Mouse (Mus musculus): ENCODE data around the gene Hspa2.
"Not testable (repeated sequence)": the region's sequence is repeated elsewhere in the genome, so short reads cannot be mapped to it uniquely, and the experiment has no call there.

Gene Hspa2

DNA sequence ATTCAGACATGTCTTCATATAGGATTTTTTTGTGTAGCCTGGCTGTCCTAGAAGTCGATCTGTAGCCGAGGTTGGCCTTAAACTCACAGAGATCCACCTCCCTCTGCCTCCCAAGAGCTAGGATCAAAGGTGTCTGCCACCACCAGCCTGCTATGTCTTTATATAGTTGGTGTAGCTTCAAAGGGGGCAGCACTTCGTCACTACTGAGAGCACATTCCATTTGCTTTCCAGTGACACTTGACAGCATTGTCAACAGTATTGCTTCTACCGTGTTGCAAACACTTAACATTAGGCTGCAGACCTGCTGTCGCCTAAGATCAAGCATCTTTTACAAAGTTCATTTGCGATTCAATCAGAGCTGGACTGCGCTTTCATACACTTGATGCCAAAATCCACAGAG is 30.1 kb downstream of the Hspa2 start:
- no peak for DNase-seq (ENCODE audit: low spot score in 2 of 2)

DNA sequence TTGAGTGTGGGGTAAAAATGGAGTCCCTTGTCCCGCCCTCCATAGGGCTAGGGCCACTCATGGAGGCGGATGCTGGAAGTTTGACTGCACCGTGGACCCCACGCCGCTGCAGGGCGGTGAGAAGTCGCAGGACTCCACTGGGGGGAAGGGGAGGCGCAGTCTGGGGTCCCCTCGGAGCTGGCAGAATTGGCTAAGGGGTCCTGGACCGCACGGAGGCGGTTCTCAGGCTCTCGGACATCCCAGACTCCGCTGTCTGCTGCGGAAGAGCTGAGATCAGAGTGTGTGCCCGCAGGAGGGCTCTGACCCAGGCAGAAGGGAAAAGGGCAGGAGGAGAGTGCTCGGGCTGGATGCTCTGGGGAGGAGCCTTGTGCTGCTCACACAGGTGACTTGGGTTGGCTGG is 31.1 kb downstream of the Hspa2 start:
- DNase-seq (ENCODE audit: low spot score in 2 of 2): no peak

DNA sequence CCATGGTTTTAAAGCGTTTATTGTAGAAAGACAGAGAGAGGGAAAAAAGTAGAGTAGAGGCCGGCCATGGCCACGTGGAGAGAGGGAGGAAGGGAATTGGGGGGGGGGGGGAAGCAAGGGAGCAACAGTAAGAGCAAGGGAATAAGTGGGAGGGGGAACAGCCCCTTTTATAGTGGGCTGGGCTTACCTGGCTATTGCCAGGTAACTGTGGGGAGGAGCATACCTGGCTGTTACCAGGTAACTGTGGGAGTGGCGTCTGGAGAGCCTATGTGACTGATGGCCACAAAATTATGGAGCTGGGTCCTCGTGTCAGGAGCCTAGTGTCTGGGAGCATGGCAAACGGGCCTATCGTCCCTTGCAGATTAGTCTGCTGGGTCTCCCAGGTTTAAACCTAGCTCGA is 31.6 kb downstream of the Hspa2 start:
- no peak for DNase-seq (ENCODE audit: low spot score in 2 of 2)

DNA sequence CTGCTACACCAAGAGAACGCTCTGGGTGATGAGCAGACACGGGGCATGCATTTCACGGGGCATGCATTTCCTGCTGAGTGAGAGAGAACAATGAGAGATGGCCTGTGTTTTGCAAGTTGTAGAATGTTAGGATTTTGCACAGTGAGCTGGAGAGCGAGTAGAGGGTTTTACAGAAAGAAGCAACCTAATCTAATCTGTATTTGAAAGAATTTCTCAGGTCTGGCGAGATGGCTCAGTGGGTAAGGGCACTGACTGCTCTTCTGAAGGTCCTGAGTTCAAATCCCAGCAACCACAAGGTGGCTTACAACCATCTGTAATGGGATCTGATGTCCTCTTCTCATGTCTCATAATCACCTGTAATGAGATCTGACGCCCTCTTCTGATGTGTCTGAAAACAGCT is 39.5 kb downstream of the Hspa2 start:
- DNase-seq (ENCODE audit: low spot score in 2 of 2): not testable (repeated sequence)

GRCm38 (mm10) chr12:76444359-76444772 is 40.4 kb downstream of the Hspa2 start:
- DNase-seq (ENCODE audit: low spot score in 2 of 2): no peak

DNA sequence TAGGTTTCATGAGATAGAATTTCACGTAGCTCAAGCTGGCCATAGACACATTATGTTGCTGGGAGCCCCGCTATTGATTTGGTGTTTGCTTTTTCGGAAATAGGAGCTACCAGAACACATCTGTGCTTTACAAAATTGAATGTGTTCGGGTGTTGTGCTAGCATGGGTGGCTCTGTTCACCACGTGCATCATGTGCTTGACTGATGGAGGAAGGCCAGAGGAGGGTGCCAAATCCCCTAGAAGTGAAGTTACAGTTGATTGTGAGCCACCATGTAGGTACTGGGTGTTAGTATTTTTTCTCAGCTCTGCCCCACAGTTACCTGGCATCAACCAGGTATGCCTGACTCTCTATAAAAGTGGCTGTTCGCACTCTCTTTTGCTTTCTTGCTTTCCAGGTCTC is 40.9 kb downstream of the Hspa2 start:
- DNase-seq (ENCODE audit: low spot score in 2 of 2): no peak

GRCm38 (mm10) chr12:76446201-76446600 is 42.2 kb downstream of the Hspa2 start:
- no peak for DNase-seq (ENCODE audit: low spot score in 2 of 2)

DNA sequence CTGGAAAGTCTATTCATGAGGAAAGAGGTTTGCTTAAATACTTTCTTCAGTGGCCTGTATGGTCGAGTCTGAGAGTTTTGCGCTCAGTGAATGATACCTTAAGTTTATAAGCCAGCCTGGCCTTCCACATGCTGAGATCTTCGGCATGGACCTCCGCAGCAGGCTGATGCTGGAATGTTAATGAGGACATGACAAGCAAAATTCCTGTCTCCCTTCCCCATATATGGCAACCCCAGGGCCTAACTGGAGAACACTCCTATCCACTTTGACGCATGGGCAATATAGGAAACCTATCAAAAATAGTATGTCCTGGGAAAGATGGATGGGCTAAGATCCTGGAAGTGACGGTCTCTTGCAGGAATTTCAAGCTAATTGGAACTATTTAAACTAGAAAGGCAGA is 44.2 kb downstream of the Hspa2 start:
- DNase-seq (ENCODE audit: low spot score in 2 of 2): no peak

DNA sequence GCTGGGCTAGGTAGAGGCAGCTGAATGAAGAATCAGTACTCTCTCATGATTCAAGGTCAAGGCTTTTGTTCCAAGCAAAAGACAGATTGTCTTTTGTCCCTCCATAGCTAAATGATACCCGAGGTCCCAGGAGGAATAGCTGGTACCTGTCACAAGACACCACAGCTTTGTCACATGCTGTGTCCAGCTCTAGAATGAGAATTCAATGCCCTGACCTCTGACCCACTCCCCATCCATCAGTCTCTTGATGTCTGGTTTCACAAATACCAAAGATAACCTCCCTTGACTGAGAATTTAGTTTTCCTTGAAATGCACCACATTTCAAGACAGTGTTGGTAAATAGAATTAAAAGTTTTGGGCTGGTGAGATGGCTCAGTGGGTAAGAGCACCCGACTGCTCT is 48.2 kb downstream of the Hspa2 start:
- no peak for DNase-seq (ENCODE audit: low spot score in 2 of 2)
